Mouse (Mus musculus): ENCODE data around the gene Obox1.
"Not testable (repeated sequence)": the region's sequence is repeated elsewhere in the genome, so short reads cannot be mapped to it uniquely, and the experiment has no call there.

DNA sequence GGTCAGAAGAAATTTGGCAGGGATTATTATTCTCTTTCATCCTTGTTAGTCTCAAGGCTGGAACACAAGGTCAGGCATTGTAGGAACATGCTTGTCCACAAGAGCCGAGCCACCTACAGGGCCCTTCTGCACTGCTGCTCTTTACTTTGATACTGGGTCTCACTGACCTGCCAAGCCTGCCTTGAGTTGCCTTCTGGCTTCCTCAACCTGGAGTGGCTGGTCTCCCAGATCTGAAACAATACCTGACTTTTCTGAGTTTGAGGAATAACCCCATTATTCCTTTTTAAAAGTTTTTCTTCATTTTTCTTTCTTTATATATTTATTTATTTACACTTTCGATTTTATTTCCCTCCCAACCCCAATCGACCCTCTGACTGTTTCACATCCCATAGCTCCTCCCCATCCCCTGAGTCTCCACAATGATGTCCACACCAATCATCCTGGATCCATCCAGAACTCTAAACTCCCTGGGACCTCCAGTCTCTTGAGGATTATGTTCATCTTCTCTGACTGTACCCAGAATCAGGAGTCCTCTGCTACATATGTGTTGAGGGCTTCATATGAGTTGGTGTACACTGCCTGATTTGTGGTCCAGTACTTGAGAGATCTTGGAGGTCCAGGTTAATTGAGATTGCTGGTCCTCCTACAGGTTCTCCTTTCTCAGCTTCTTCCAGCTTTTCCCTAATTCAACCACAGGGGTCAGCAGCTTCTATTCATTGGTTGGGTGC, 10.6 kb downstream of the Obox1 start:
- not testable (repeated sequence) for TF ChIP-seq CTCF (IDR thresholded peaks at IDR 0.05; ENCODE audit: borderline replicate concordance, insufficient read depth, low read length); POLR2A (IDR thresholded peaks at IDR 0.05; ENCODE audit: low read depth, low read length)
